Mouse (Mus musculus) stomach, embryonic 16.5 days (tissue): ENCODE data around the gene Mgme1. TPM values are rescaled to one million over a fixed set of nuclear protein-coding genes. Genes with fewer than 3 reads are reported as not detected.
A peak's percentile ranks its signal among the peaks of the same experiment; 100 is the strongest.

Source experiments
- ATAC-seq: fragments of 200-750 bp; cut with Nextera tagmentation; 2 replicates; pipeline ENCODE4 v1.8.0; 2017; ENCODE audit warnings: moderate number of reproducible peaks, moderate TSS enrichment; ENCODE audit not compliant: insufficient read depth, low FRiP score
- H3K27ac ChIP-seq: fragments of 300-500 bp; sonication (generic); 2 replicates; pipeline ENCODE4 v1.5.1; 2014; ENCODE audit warnings: low read length
- H3K27me3 ChIP-seq: fragments of 300-500 bp; sonication (generic); 2 replicates; pipeline ENCODE4 v1.6.1; 2014; ENCODE audit warnings: low read length, control low read depth, mixed read lengths; ENCODE audit not compliant: control insufficient read depth, insufficient read depth
- H3K36me3 ChIP-seq: fragments of 300-500 bp; sonication (generic); 2 replicates; pipeline ENCODE4 v1.6.1; 2014; ENCODE audit warnings: low read length; ENCODE audit not compliant: control insufficient read depth, insufficient read depth
- H3K4me1 ChIP-seq: fragments of 300-500 bp; sonication (generic); 2 replicates; pipeline ENCODE4 v1.6.1; 2014; ENCODE audit warnings: low read length, control low read depth, mixed read lengths; ENCODE audit not compliant: control insufficient read depth, insufficient read depth
- H3K4me2 ChIP-seq: fragments of 300-500 bp; sonication (generic); 2 replicates; pipeline ENCODE4 v1.6.1; 2014; ENCODE audit warnings: low read depth, low read length, mixed read lengths
- H3K4me3 ChIP-seq: fragments of 300-500 bp; sonication (generic); replicated peaks from 2 replicates; pipeline ENCODE4 v1.5.1; 2014; ENCODE audit warnings: mild to moderate bottlenecking, low read length
- H3K9ac ChIP-seq: fragments of 300-500 bp; sonication (generic); 2 replicates; pipeline ENCODE4 v1.6.1; 2014; ENCODE audit warnings: low read length
- H3K9me3 ChIP-seq: fragments of 300-500 bp; sonication (generic); replicated peaks from 2 replicates; pipeline ENCODE4 v1.6.1; 2016; ENCODE audit warnings: low read length, control low read depth; ENCODE audit not compliant: control insufficient read depth
- WGBS: fragments of 180-500 bp; shearing (Covaris S2); extraction: QIAGEN DNeasy Blood & Tissue Kit; methylation state at CpG from one replicate; pipeline ENCODE4 v1.1.7; 2014; 5-methylcytosine and 5-hydroxymethylcytosine counted together
- polyA plus RNA-seq: library from polyadenylated mRNA; unstranded; fragments of >200 nt; fragmentation: Nextera tagmentation; extraction: Ambion mirVana; gene quantifications from 2 replicates; pipeline ENCODE4 v1.2.1, GENCODE M21; 2015

Gene Mgme1
- 18.3 and 20.0 TPM in 2 replicates for polyA plus RNA-seq

DNA sequence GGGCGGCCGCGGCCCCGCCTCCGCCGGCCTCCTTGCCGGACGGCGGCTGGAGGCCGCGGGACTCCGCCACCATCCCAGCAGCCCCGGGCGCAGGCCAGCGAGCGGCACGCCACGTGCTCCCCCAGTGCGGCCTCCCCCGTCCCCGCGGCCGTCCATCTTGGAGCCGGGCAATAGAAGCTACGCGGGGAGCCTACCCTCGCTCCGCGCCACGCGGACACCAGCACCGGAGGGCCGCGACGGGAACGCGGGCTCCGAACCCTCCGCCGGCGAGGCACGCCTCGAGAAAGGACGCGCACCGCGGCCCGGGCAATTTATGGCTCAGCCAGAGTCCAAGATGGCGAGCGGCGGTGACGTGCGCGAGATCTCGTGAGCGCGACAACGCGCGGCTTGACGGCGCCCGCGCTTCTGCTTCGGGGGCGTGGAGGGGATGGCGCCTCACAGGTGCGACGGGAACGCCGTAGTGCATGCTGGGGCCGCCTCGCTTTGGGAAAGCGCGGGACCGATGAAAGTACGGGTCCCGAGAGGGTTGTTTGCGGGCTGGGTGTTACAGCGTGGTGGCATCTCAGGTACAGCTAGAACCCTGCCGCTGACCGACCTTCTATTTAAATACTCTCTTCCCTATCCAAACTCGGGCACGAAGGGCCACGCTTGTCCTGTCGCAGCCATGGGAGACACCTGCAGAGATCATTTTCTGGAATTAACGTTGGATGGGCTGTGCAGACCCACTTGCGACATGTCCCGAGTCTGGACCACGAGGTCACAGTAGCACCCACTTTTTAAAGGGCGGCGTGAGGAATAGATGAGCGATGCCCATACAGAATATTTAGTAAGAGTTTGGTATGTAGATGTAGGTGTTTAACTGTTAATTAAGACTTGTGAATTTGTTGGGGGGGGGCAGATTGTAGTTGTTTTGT, at the start of gene Mgme1, which contains the start of gene Snx5:
Mgme1 (plus strand) TSS at position 157 of the 914 bp plus-strand sequence.
Snx5 (minus strand) TSS at position 400 of the 914 bp plus-strand sequence.
- Histone ChIP-seq H3K36me3 (no peaks in the 10 kb centered on the region; the same call in 1 of the 2 replicates), H3K4me2 (peak within 1 kb of the TSS; percentile 68), H3K27ac (peak within 1 kb of the TSS; percentile 97), H3K9ac (peak within 1 kb of the TSS; percentile 100), H3K9me3 (no peaks in the 10 kb centered on the region), H3K4me3 (peak within 1 kb of the TSS; percentile 97), H3K27me3 (no peaks in the 10 kb centered on the region), H3K4me1 (peaks cover 41% of the 10 kb centered on the region)
- WGBS: under 1% methylated on average over 92 of the region's 93 CpGs
- ATAC-seq: peak; percentile 98

DNA sequence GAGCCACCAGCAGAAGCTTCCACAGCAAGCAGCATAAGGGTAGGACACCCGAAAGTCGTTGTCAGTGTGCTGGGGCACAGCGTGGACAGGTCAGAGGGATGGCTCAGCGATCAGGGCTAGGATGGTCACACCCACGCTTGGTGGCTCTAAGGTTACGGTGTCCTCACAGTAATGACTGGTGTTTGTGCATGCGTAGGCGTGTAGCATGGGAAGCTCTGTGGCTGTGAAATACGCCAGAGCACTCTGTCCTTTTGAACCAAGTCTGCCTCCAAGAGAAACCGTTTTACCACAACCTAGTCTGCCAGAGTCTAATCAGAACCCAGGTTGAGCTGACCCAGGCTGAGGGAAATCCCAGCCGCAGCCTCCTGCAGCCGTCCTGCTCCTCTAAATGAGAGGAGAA, 46.1 kb upstream of the Mgme1 start:
- Histone ChIP-seq H3K27ac (no peak overlapping the region), H3K4me1 (no peaks in the 10 kb centered on the region), H3K9ac (no peak overlapping the region), H3K4me2 (no peak overlapping the region), H3K4me3 (no peak overlapping the region), H3K9me3 (no peaks in the 10 kb centered on the region), H3K36me3 (no peaks in the 10 kb centered on the region), H3K27me3 (no peaks in the 10 kb centered on the region)
- 53% methylated on average over 12 of the region's 12 CpGs for WGBS
- no peak for ATAC-seq

DNA sequence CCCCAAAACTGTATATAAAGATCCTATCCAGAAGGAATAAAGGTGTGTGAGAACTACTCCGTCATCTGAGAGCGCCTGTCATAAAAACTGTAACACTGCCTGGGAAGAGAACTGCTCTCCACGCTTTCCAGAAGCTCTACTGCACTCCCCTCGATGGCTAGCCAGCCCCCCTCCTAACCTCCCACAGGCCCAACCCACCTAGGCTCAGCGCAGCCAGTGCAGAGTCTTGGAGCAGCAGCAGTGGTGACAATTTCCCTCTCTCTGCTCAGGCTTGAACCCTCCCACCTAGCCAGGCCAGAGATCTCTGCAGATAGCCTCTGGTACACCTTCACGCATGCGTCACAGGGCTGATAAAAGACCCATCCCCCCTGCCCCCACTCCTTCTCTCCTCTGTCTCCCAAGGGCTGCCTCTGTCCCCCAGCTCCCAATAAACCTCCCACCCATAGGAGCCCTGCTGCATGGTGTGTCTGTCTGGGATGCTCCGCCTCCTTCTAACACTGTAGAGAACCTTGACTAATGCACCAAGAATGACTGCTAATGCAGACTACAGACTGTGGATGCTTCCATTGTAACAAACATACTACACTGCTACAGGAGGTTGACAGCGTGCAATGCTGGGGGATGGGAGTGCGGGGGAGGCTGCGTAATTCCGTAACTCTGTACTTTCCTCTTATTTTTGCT, 43.4 kb upstream of the Mgme1 start:
- no peak overlapping the region for H3K9ac ChIP-seq
- 82% methylated on average over 12 of the region's 12 CpGs for WGBS
- no peaks in the 10 kb centered on the region for H3K9me3 ChIP-seq
- no peaks in the 10 kb centered on the region for H3K27me3 ChIP-seq
- no peak overlapping the region for H3K27ac ChIP-seq
- peaks cover 8% of the 10 kb centered on the region; the same call in 1 of the 2 replicates for H3K4me1 ChIP-seq
- no peak overlapping the region for H3K4me2 ChIP-seq
- H3K4me3 ChIP-seq: no peak overlapping the region
- no peak; the same call in 1 of the 2 replicates for ATAC-seq
- no peaks in the 10 kb centered on the region for H3K36me3 ChIP-seq

DNA sequence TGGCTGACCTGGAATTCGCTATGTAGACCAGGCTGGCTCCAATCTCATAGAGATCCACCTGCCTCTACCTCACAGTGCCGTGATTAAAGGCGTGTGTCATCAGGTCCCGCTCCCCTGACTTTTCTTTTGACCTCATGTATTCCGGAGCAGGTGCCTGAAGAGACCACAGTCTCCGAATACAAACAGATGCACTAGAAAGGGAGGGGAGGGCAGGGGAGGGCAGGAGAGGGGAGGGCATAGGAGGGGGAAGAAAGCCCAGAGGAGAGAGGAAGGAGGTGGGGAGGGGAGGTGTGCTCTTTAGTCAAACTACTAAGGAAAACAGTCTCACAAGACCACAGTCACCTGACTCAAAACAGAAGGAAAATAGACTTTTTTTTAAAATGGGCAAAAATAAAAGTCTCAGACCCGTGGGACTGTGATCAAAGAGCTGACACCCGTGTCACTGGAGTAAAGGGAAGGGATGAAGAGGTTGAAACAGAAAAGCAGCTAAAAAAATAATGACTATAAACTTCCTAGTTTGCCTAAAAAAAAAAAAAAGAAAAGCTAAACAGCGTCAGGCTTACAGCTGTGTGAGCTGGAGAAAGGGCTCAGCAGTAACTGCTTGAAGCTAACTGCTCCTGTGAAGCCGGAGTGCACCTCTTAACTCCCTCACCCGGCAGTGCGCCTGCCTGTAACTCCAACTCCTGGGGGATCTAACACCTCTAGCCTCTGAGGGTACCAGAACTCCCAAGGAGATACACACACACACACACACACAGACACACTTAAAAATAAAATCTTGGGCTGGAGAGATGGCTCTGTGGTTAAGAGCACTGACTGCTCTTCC, 41.7 kb upstream of the Mgme1 start:
- Histone ChIP-seq H3K36me3 (no peaks in the 10 kb centered on the region), H3K4me3 (no peak overlapping the region), H3K4me1 (peaks cover 8% of the 10 kb centered on the region; the same call in 1 of the 2 replicates), H3K4me2 (no peak overlapping the region), H3K9ac (no peak overlapping the region), H3K27ac (no peak overlapping the region), H3K27me3 (no peaks in the 10 kb centered on the region), H3K9me3 (no peaks in the 10 kb centered on the region)
- 69% methylated on average over 12 of the region's 12 CpGs for WGBS
- ATAC-seq: no peak

DNA sequence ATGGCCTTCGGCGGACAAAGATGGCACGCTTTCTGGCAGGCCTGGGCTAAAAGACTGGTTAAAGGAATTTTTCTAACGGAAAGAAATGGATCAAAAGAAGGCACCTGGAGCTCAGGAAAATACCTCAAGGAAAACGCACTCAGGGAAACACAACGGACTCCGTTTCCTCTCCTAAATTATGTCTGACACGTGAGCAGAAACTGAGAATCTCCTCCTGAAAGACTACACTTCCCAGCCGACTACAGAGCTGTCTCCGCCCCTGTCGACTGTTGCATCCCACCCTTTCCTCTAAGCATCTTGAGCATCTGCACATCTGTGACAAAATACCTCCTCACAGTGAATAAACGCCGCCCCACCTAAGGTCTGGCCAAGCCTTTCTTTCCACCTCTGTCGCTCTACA, 40.8 kb upstream of the Mgme1 start:
- WGBS: 84% methylated on average over 14 of the region's 14 CpGs
- no peak for ATAC-seq
- Histone ChIP-seq H3K4me2 (no peak overlapping the region), H3K4me3 (no peak overlapping the region), H3K36me3 (no peaks in the 10 kb centered on the region), H3K9me3 (no peaks in the 10 kb centered on the region; the same call in 1 of the 2 replicates), H3K4me1 (peaks cover 8% of the 10 kb centered on the region; the same call in 1 of the 2 replicates), H3K27ac (no peak overlapping the region), H3K27me3 (no peaks in the 10 kb centered on the region), H3K9ac (no peak overlapping the region)

DNA sequence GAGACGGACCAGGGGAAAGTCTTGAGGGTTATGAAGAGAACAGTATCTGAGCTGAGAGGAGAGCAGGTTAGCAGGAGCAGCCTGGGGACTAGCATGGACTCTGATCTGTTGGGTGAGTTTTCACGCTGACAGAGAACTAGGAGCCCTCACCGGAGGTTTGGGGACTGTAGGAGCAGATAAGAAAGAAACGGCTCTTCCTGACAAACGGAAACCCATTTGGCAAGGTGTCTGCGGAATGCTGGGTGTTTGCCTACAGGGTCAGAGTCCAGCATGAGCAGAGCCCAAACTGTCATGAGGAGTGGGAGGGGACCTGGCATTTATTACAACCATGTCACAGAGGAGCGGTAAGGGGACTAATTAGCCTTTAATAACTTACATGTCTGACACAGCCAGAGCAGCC, 40.0 kb upstream of the Mgme1 start:
- Histone ChIP-seq H3K9ac (no peak overlapping the region), H3K27me3 (no peaks in the 10 kb centered on the region), H3K4me3 (no peak overlapping the region), H3K27ac (no peak overlapping the region), H3K4me1 (peaks cover 8% of the 10 kb centered on the region; the same call in 1 of the 2 replicates), H3K4me2 (0 out of 2 replicates have a peak overlapping the region, but pooled peaks have one; percentile 6), H3K9me3 (no peaks in the 10 kb centered on the region; the same call in 1 of the 2 replicates), H3K36me3 (no peaks in the 10 kb centered on the region)
- ATAC-seq: no peak
- 29% methylated on average over 7 of the region's 7 CpGs for WGBS

DNA sequence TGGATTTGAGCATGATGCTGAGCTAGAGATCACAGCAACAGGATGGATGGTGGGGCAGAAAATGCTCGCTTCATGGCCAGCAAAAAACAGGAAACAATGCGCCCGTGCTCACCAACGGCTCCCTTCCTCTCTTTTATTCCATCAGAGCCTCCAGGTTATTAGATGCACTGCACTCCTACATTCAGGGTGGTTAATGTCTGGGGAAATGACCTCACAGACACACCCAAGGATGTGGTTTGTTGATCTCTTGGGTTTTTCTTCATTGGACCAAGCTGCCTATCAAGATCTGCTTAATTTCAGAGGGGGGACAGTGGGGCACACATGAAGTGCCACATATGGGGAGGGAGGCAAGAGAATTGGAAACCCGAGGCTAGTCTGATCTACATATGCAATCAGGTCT, 39.3 kb upstream of the Mgme1 start:
- no peak for ATAC-seq
- 0 out of 2 replicates have a peak overlapping the region, but pooled peaks have one; percentile 6 for H3K4me2 ChIP-seq
- no peaks in the 10 kb centered on the region; the same call in 1 of the 2 replicates for H3K9me3 ChIP-seq
- no peak overlapping the region for H3K4me3 ChIP-seq
- H3K4me1 ChIP-seq: peaks cover 8% of the 10 kb centered on the region; the same call in 1 of the 2 replicates
- no peak overlapping the region for H3K9ac ChIP-seq
- H3K27me3 ChIP-seq: no peaks in the 10 kb centered on the region
- H3K27ac ChIP-seq: no peak overlapping the region
- no peaks in the 10 kb centered on the region for H3K36me3 ChIP-seq
- 71% methylated on average over 5 of the region's 5 CpGs for WGBS

DNA sequence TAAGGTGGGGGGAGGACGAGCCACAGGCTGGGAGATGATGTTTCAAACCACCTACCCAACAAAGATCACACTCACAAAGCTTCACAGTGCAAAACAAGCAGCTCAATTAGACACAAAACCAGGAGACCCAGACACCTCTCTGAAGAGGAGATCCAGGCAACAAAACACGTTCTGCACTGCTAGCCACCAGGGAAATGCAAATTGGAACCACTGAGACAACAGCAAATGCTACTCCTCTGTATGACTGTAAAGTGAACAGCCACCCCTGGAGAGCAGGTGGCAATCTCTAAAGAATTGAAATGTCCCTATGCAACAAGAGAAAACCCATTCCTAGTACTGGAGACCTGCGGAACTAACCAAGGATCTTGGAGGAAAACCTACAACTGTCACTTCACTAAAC, 36.9 kb upstream of the Mgme1 start:
- ATAC-seq: no peak
- no peaks in the 10 kb centered on the region for H3K27me3 ChIP-seq
- 68% methylated on average over 3 of the region's 3 CpGs for WGBS
- no peak overlapping the region for H3K4me3 ChIP-seq
- peaks cover 11% of the 10 kb centered on the region; the same call in 1 of the 2 replicates for H3K4me1 ChIP-seq
- H3K27ac ChIP-seq: no peak overlapping the region
- H3K36me3 ChIP-seq: no peaks in the 10 kb centered on the region
- H3K4me2 ChIP-seq: no peak overlapping the region
- no peak overlapping the region for H3K9ac ChIP-seq
- no peaks in the 10 kb centered on the region; the same call in 1 of the 2 replicates for H3K9me3 ChIP-seq
